Mouse (Mus musculus) embryonic fibroblast, embryonic 13.5 days (primary cell): ENCODE data around the gene Plekha4.

ENCODE experiments used
- CTCF ChIP-seq: IDR thresholded peaks from 2 replicates; pipeline ENCODE4 v1.5.1; 2011; ENCODE audit warnings: mild to moderate bottlenecking, control low read depth, low read length, moderate library complexity, borderline replicate concordance; ENCODE audit not compliant: insufficient read depth
- POLR2A ChIP-seq: IDR thresholded peaks from 2 replicates; pipeline ENCODE4 v1.6.1; 2011; ENCODE audit warnings: low read depth, mild to moderate bottlenecking, control low read depth, low read length, moderate library complexity

DNA sequence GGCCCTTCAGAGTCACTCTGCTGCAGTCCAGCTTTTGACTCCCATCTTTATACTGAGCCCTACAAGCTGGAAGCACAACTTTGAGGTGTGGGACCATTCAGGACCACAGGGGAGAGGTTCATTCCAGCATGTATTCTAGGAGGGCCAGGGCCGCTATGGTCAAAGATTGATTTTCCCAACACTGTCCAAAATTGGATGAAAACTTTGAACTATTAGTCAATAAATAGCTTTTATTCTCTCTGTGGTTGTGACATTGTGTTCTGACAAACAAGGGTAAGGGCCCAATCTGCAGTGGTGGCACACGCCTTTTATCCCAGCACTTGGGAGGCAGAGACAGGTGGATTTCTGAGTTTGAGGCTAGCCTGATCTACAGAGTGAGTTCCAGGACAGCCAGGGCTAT, 27.9 kb downstream of the Plekha4 start:
- TF ChIP-seq CTCF, result no peak
- TF ChIP-seq POLR2A, result no peak
